33 mouse cellular contexts compared by ENCODE assay signal in the genomic region with DNA sequence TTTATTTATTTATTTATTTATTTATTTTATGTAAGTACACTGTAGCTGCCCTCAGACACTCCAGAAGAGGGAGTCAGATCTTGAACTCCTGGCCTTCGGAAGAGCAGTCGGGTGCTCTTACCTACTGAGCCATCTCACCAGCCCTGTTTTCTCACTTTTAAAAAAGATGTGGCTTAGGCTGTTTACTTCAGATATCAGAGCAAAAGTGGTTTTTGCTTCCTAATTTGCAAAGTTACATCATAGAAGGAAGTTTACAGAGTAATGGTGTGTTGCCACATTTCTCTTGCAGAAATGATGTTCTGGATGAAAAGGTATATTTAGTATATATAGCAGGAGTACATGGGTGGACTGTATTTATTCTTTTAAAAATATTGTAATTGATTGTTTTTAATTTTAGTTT. TPM values are rescaled to one million over a fixed set of nuclear protein-coding genes. Genes with fewer than 3 reads are reported as not detected.
DNase-seq lines count a peak whose midpoint lies in the region; ATAC-seq and TF ChIP-seq lines count a peak whose summit lies in the region.
"Had no signal": no experiment of that assay in that cellular context is flagged by ENCODE, and none has a peak within 500 bp of the region (broad histone marks: within the 10 kb centered on the region; RNA-seq: fewer than 3 reads in every experiment).

No protein-coding gene starts in this region.

- no peak for DNase-seq in liver, postnatal 0 days
- DNase-seq in liver, embryonic 11.5 days (ENCODE audit: low spot score): no peak
- no peak for DNase-seq in natural killer cell, adult 2 months (ENCODE audit: low spot score in 2 of 2)
- no peak for DNase-seq in heart, adult 11 months
- DNase-seq: adrenal gland, postnatal 14 days; B cell, adult 2 months; cerebellum, adult 11 months; cerebellum, adult 2 months; cerebellum, adult 9-11 months; cerebellum, postnatal 25 days; forebrain, postnatal 0 days; gastrocnemius, postnatal 25 days had no signal

- no peak overlapping the region for H3K4me3 ChIP-seq in liver, postnatal 0 days (ENCODE audit: low read depth, low read length)
- H3K4me3 ChIP-seq in liver, embryonic 11.5 days (ENCODE audit: low read depth, low read length): no peak overlapping the region
- H3K4me3 ChIP-seq: forebrain, embryonic 10.5 days; forebrain, embryonic 13.5 days; hindbrain, embryonic 12.5 days; hindbrain, embryonic 15.5 days had no signal

- ATAC-seq in liver, postnatal 0 days: no peak
- no peak for ATAC-seq in liver, embryonic 11.5 days (replicated peaks; ENCODE audit: low FRiP score)
- peak; percentile 82 for ATAC-seq in megakaryocyte, adult 5-6 weeks (ENCODE audit: poor library complexity, severe bottlenecking)
- ATAC-seq in neutrophil, adult 5-6 weeks (ENCODE audit: extremely low read depth, insufficient number of reproducible peaks, low FRiP score, poor library complexity, severe bottlenecking): 0 out of 2 replicates have a peak, but pooled peaks have one; percentile 33
- ATAC-seq: forebrain, embryonic 13.5 days; forebrain, postnatal 0 days had no signal

- H3K9ac ChIP-seq in liver, postnatal 0 days (replicated peaks): no peak overlapping the region
- H3K9ac ChIP-seq in liver, embryonic 11.5 days (ENCODE audit: low read depth, low read length): no peak overlapping the region
- H3K9ac ChIP-seq: forebrain, embryonic 13.5 days; forebrain, postnatal 0 days; hindbrain, embryonic 12.5 days; hindbrain, embryonic 15.5 days had no signal

- H3K27ac ChIP-seq in liver, postnatal 0 days (ENCODE audit: low read depth): 0 out of 2 replicates have a peak overlapping the region, but pooled peaks have one; percentile 18
- no peak overlapping the region for H3K27ac ChIP-seq in liver, embryonic 11.5 days (ENCODE audit: low read depth, low read length)
- H3K27ac ChIP-seq: forebrain, embryonic 10.5 days; forebrain, embryonic 13.5 days; hindbrain, embryonic 12.5 days; hindbrain, embryonic 15.5 days had no signal

- H3K4me2 ChIP-seq in liver, postnatal 0 days (ENCODE audit: low read depth, low read length): peak overlapping the region; percentile 15; the same call in 1 of the 2 replicates
- no peak overlapping the region for H3K4me2 ChIP-seq in liver, embryonic 11.5 days
- H3K4me2 ChIP-seq: forebrain, embryonic 13.5 days; heart, embryonic 11.5 days; hindbrain, embryonic 12.5 days; hindbrain, embryonic 15.5 days had no signal

- TF ChIP-seq EP300 in liver, postnatal 0 days (IDR thresholded peaks at IDR 0.05; ENCODE audit: low read depth): 0 out of 2 replicates have a peak, but pooled peaks have one; percentile 6

- H3K36me3 ChIP-seq in liver, postnatal 0 days (replicated peaks; ENCODE audit: insufficient read depth, low read length): no peaks in the 10 kb centered on the region
- H3K36me3 ChIP-seq in liver, embryonic 11.5 days (ENCODE audit: control insufficient read depth, insufficient read depth, low read length): no peaks in the 10 kb centered on the region
- H3K36me3 ChIP-seq: forebrain, embryonic 10.5 days; G1E; hindbrain, embryonic 12.5 days; hindbrain, embryonic 15.5 days had no signal

- H3K27me3 ChIP-seq in liver, postnatal 0 days (ENCODE audit: insufficient read depth, low read length): no peaks in the 10 kb centered on the region
- H3K27me3 ChIP-seq in liver, embryonic 11.5 days (replicated peaks; ENCODE audit: control insufficient read depth, insufficient read depth, low read length): no peaks in the 10 kb centered on the region
- H3K27me3 ChIP-seq: forebrain, embryonic 13.5 days; hindbrain, embryonic 12.5 days; hindbrain, embryonic 15.5 days had no signal

- H3K9me3 ChIP-seq in liver, postnatal 0 days (ENCODE audit: low read length): no peaks in the 10 kb centered on the region
- H3K9me3 ChIP-seq in liver, embryonic 11.5 days (ENCODE audit: control insufficient read depth, low read length): no peaks in the 10 kb centered on the region
- H3K9me3 ChIP-seq: forebrain, embryonic 10.5 days; forebrain, embryonic 13.5 days; G1E; hindbrain, embryonic 12.5 days; hindbrain, embryonic 15.5 days had no signal

- TF ChIP-seq CTCF in liver, postnatal 0 days (IDR thresholded peaks at IDR 0.05; ENCODE audit: low read depth): no peak

- WGBS in liver, postnatal 0 days (ENCODE audit: insufficient replicate concordance): 89% methylated on average over 2 of the region's 2 CpGs
- WGBS in liver, embryonic 11.5 days: 86% methylated on average over 2 of the region's 2 CpGs

- peaks cover 9% of the 10 kb centered on the region for H3K4me1 ChIP-seq in liver, postnatal 0 days (ENCODE audit: insufficient read depth)
- H3K4me1 ChIP-seq in liver, embryonic 11.5 days (replicated peaks; ENCODE audit: control insufficient read depth, insufficient read depth, low read length): no peaks in the 10 kb centered on the region

RNA-seq across cellular contexts. Expression of a gene that starts 6.2 kb away (rescaled TPM):
- polyA plus RNA-seq in liver, postnatal 0 days (2015; fragmentation: Nextera tagmentation; extraction: Ambion mirVana): 14.6 and 15.2 TPM in 2 replicates
- 14.8 and 18.9 TPM in 2 replicates for polyA plus RNA-seq in liver, embryonic 11.5 days (2014; fragmentation: Nextera tagmentation; extraction: Ambion mirVana)
- 74.2 and 85.3 TPM in 2 replicates for total RNA-seq in megakaryocyte, adult 5-6 weeks (2015)
- 168 and 169 TPM in 2 replicates for total RNA-seq in megakaryocyte, adult 5-6 weeks (2017)
- total RNA-seq in neutrophil, adult 5-6 weeks (2017): 527 and 583 TPM in 2 replicates

RNA-seq across cellular contexts. Expression of a gene that starts 6.2 kb away (rescaled TPM):
- 4.8 and 5.4 TPM in 2 replicates for polyA plus RNA-seq in liver, postnatal 0 days (2015; fragmentation: Nextera tagmentation; extraction: Ambion mirVana)
- polyA plus RNA-seq in liver, embryonic 11.5 days (2014; fragmentation: Nextera tagmentation; extraction: Ambion mirVana): 6.9 and 7.3 TPM in 2 replicates
- 1.7 and 2.4 TPM in 2 replicates for total RNA-seq in megakaryocyte, adult 5-6 weeks (2015)
- 1.1 and 4.9 TPM in 2 replicates for total RNA-seq in megakaryocyte, adult 5-6 weeks (2017)
- 19.4 and 19.9 TPM in 2 replicates for total RNA-seq in neutrophil, adult 5-6 weeks (2017)

RNA-seq across cellular contexts. Expression of a gene that starts 32.8 kb away (rescaled TPM):
- not detected in 2 replicates for polyA plus RNA-seq in liver, postnatal 0 days (2015; fragmentation: Nextera tagmentation; extraction: Ambion mirVana)
- polyA plus RNA-seq in liver, embryonic 11.5 days (2014; fragmentation: Nextera tagmentation; extraction: Ambion mirVana): not detected in 2 replicates
- not detected in 2 replicates for total RNA-seq in megakaryocyte, adult 5-6 weeks (2015)
- total RNA-seq in megakaryocyte, adult 5-6 weeks (2017): not detected in 2 replicates
- 0.58 TPM in 1 of 2 replicates, not detected in the other for total RNA-seq in neutrophil, adult 5-6 weeks (2017)
- total RNA-seq: adrenal gland, adult 2 months; adrenal gland, postnatal 14 days; adrenal gland, postnatal 4 days; CH12.LX; G1E; gastrocnemius, adult 8-10 months; gastrocnemius, postnatal 25 days; heart, adult 8-10 months; hematopoietic stem cell, adult 5-6 weeks had no signal
- polyA plus RNA-seq: cortical plate, adult 2 months; embryonic facial prominence, embryonic 14.5 days; forebrain, embryonic 10.5 days; forebrain, embryonic 13.5 days; forebrain, postnatal 0 days; frontal cortex, adult 2 months; gonadal fat pad, adult 2 months; heart, embryonic 11.5 days; heart, embryonic 14.5 days; heart, postnatal 0 days; hindbrain, embryonic 12.5 days; hindbrain, embryonic 15.5 days; intestine, embryonic 14.5 days had no signal

RNA-seq across cellular contexts. Expression of a gene that starts 32.8 kb away (rescaled TPM):
- 0.19 and 0.26 TPM in 2 replicates for polyA plus RNA-seq in liver, postnatal 0 days (2015; fragmentation: Nextera tagmentation; extraction: Ambion mirVana)
- 0.70 and 0.77 TPM in 2 replicates for polyA plus RNA-seq in liver, embryonic 11.5 days (2014; fragmentation: Nextera tagmentation; extraction: Ambion mirVana)
- total RNA-seq in megakaryocyte, adult 5-6 weeks (2015): 0.25 and 0.68 TPM in 2 replicates
- total RNA-seq in megakaryocyte, adult 5-6 weeks (2017): 0.18 and 0.33 TPM in 2 replicates
- total RNA-seq in neutrophil, adult 5-6 weeks (2017): 1.5 and 1.7 TPM in 2 replicates
- polyA plus RNA-seq: G1E had no signal

RNA-seq across cellular contexts. Expression of a gene that starts 48.8 kb away (rescaled TPM):
- 2.9 and 3.1 TPM in 2 replicates for polyA plus RNA-seq in liver, postnatal 0 days (2015; fragmentation: Nextera tagmentation; extraction: Ambion mirVana)
- 17.1 and 21.0 TPM in 2 replicates for polyA plus RNA-seq in liver, embryonic 11.5 days (2014; fragmentation: Nextera tagmentation; extraction: Ambion mirVana)
- total RNA-seq in megakaryocyte, adult 5-6 weeks (2015): 24.1 and 25.4 TPM in 2 replicates
- total RNA-seq in megakaryocyte, adult 5-6 weeks (2017): 5.1 TPM in 2 replicates
- 9.6 and 10.8 TPM in 2 replicates for total RNA-seq in neutrophil, adult 5-6 weeks (2017)

Comparison
In these comparisons a context has a peak if more than half of its experiments do, and no peak if none do; other contexts are left out.
1. ATAC-seq: peak in megakaryocyte, adult 5-6 weeks (single experiment) and neutrophil, adult 5-6 weeks (single experiment); none in liver, postnatal 0 days (single experiment) and liver, embryonic 11.5 days (single experiment).